Mouse (Mus musculus) ES-E14 (cell line): Measurements from ENCODE around the gene Slc9a4. TPM values are rescaled to one million over a fixed set of nuclear protein-coding genes. Genes with fewer than 3 reads are reported as not detected.

Experiments used
- DNase-seq: peaks from one replicate; pipeline ENCODE4 v3.0.0-alpha.2; 2013; ENCODE audit warnings: low read depth, low spot score
- H3K27ac ChIP-seq: 2 replicates; pipeline ENCODE4 v1.5.1; 2012; ENCODE audit warnings: low read depth, mild to moderate bottlenecking, low read length, moderate library complexity, mixed read lengths; ENCODE audit not compliant: poor library complexity, insufficient read depth, severe bottlenecking
- H3K36me3 ChIP-seq: 2 replicates; pipeline ENCODE4 v1.6.1; 2012; ENCODE audit warnings: mild to moderate bottlenecking, low read length, moderate library complexity, mixed read lengths; ENCODE audit not compliant: control insufficient read depth, poor library complexity, insufficient read depth, severe bottlenecking
- H3K4me1 ChIP-seq, 2 experiments: fragments of 150-350 bp in 1 of 2; sonication (generic) in 1 of 2; 2 replicates each; pipeline ENCODE4 v1.6.1; 2012; ENCODE audit warnings: low read length in 2 of 2, mild to moderate bottlenecking in 1 of 2, mixed read lengths in 1 of 2; ENCODE audit not compliant: control insufficient read depth in 2 of 2, insufficient read depth in 2 of 2, poor library complexity in 1 of 2
- H3K4me3 ChIP-seq, 2 experiments: fragments of 150-350 bp in 1 of 2; sonication (generic) in 1 of 2; 2 replicates each; pipeline ENCODE4 v1.5.1; 2012; ENCODE audit warnings: low read length in 2 of 2, low read depth in 1 of 2, mild to moderate bottlenecking in 1 of 2, mixed read lengths in 1 of 2; ENCODE audit not compliant: insufficient read depth in 1 of 2, poor library complexity in 1 of 2, severe bottlenecking in 1 of 2
- H3K9ac ChIP-seq: 2 replicates; pipeline ENCODE4 v1.6.1; 2012; ENCODE audit warnings: low read depth, mild to moderate bottlenecking, low read length, mixed read lengths; ENCODE audit not compliant: poor library complexity, insufficient read depth, severe bottlenecking
- H3K9me3 ChIP-seq: fragments of 150-350 bp; sonication (generic); 2 replicates; pipeline ENCODE4 v1.6.1; 2012; ENCODE audit warnings: low read depth, mild to moderate bottlenecking, low read length; ENCODE audit not compliant: control insufficient read depth, insufficient read depth
- CHD2 ChIP-seq: IDR thresholded peaks from 2 replicates; pipeline ENCODE4 v1.6.1; 2014; ENCODE audit warnings: mild to moderate bottlenecking, low read depth, low read length, inconsistent platforms
- HCFC1 ChIP-seq: IDR thresholded peaks from 2 replicates; pipeline ENCODE4 v1.6.1; 2012; ENCODE audit warnings: low read length, inconsistent platforms, borderline replicate concordance; ENCODE audit not compliant: insufficient read depth
- MAFK ChIP-seq: IDR thresholded peaks from 2 replicates; pipeline ENCODE4 v1.6.1; 2014; ENCODE audit warnings: mild to moderate bottlenecking, low read depth, low read length, inconsistent platforms; ENCODE audit not compliant: insufficient read depth
- ZC3H11A ChIP-seq: IDR thresholded peaks from 2 replicates; pipeline ENCODE4 v1.6.1; 2012; ENCODE audit warnings: low read depth, mild to moderate bottlenecking, inconsistent platforms, low read length, borderline replicate concordance
- ZNF384 ChIP-seq: IDR thresholded peaks from 2 replicates; pipeline ENCODE4 v1.6.1; 2012; ENCODE audit warnings: low read depth, low read length, inconsistent platforms
- in situ Hi-C, 2 experiments: fragments of 600-800 bp; cut with MboI; formaldehyde crosslinking; loops; one replicate each; pipeline ENCODE4 v1.15.1; 2025; ENCODE audit warnings: low sequenced_read_pairs in 2 of 2, inconsistent platforms in 1 of 2; ENCODE audit not compliant: unreplicated experiment in 2 of 2
- total RNA-seq: library from RNA; depleted of rRNA; stranded (reverse); fragments of 300-350 nt; gene quantifications from 2 replicates; pipeline ENCODE4 v1.2.3, GENCODE M21; 2012

Gene Slc9a4
- total RNA-seq, 1 experiment = not detected

- Histone ChIP-seq H3K36me3 (no peaks in the 10 kb centered on the region), H3K27ac (no peak overlapping the region), H3K9ac (no peak overlapping the region), H3K4me1 (no peaks in the 10 kb centered on the region), H3K9me3 (no peaks in the 10 kb centered on the region), H3K4me3 (no peak overlapping the region)
- TF ChIP-seq CHD2 (no peak), ZC3H11A (no peak), HCFC1 (no peak), MAFK (no peak), ZNF384 (no peak)
- no peak for DNase-seq
- in situ Hi-C loops = no loop called here
Observed at GRCm38 (mm10) chr1:40657035-40657434, 77.2 kb downstream of the Slc9a4 start.

GRCm38 (mm10) chr1:40657978-40658496 is 78.2 kb downstream of the Slc9a4 start:
- Histone ChIP-seq H3K36me3 (no peaks in the 10 kb centered on the region), H3K27ac (no peak overlapping the region), H3K9ac (no peak overlapping the region), H3K4me3 (no peak overlapping the region), H3K4me1 (no peaks in the 10 kb centered on the region), H3K9me3 (no peaks in the 10 kb centered on the region)
- peak; percentile 61 for TF ChIP-seq ZC3H11A
- no peak for TF ChIP-seq MAFK
- in situ Hi-C loops = no loop called here
- no peak for DNase-seq

GRCm38 (mm10) chr1:40659017-40659416 is 79.1 kb downstream of the Slc9a4 start:
- H3K9ac ChIP-seq = no peak overlapping the region
- TF ChIP-seq CHD2 = no peak
- in situ Hi-C loops = no loop called here
- no peaks in the 10 kb centered on the region for H3K36me3 ChIP-seq
- H3K9me3 ChIP-seq = no peaks in the 10 kb centered on the region
- no peak for DNase-seq
- no peaks in the 10 kb centered on the region for H3K4me1 ChIP-seq
- H3K27ac ChIP-seq = no peak overlapping the region
- H3K4me3 ChIP-seq = no peak overlapping the region

- TF ChIP-seq ZC3H11A (no peak), ZNF384 (no peak), MAFK (no peak), CHD2 (no peak)
- Histone ChIP-seq H3K4me1 (no peaks in the 10 kb centered on the region), H3K27ac (no peak overlapping the region), H3K9me3 (no peaks in the 10 kb centered on the region), H3K36me3 (no peaks in the 10 kb centered on the region), H3K9ac (no peak overlapping the region), H3K4me3 (no peak overlapping the region)
- in situ Hi-C loops = no loop called here
- DNase-seq = no peak
Observed at GRCm38 (mm10) chr1:40659496-40659895, 79.6 kb downstream of the Slc9a4 start.

- H3K4me1 ChIP-seq = peaks cover 2 to 10% of the 10 kb centered on the region in 2 experiments; a peak in 2 of 4 replicates
- no peak overlapping the region for H3K27ac ChIP-seq
- DNase-seq = no peak
- in situ Hi-C loops = no loop called here
- TF ChIP-seq CHD2 (no peak), HCFC1 (no peak)
- no peaks in the 10 kb centered on the region for H3K36me3 ChIP-seq
- H3K9me3 ChIP-seq = no peaks in the 10 kb centered on the region
- H3K9ac ChIP-seq = no peak overlapping the region
- H3K4me3 ChIP-seq = no peak overlapping the region
Observed at GRCm38 (mm10) chr1:40660838-40661237, 81.0 kb downstream of the Slc9a4 start.
